Mouse (Mus musculus) bone marrow, adult 2 months (tissue): ENCODE results near the gene Proser1.

Source experiments
- CTCF ChIP-seq: fragments of 200-500 bp; IDR thresholded peaks from 2 replicates; pipeline ENCODE4 v1.5.1; 2011; ENCODE audit warnings: low read length, control low read depth; ENCODE audit not compliant: control insufficient read depth, insufficient read depth
- POLR2A ChIP-seq: fragments of 200-500 bp; IDR thresholded peaks from 2 replicates; pipeline ENCODE4 v1.6.1; 2011; ENCODE audit warnings: low read depth, mild to moderate bottlenecking, control low read depth, low read length, borderline replicate concordance; ENCODE audit not compliant: control insufficient read depth

DNA sequence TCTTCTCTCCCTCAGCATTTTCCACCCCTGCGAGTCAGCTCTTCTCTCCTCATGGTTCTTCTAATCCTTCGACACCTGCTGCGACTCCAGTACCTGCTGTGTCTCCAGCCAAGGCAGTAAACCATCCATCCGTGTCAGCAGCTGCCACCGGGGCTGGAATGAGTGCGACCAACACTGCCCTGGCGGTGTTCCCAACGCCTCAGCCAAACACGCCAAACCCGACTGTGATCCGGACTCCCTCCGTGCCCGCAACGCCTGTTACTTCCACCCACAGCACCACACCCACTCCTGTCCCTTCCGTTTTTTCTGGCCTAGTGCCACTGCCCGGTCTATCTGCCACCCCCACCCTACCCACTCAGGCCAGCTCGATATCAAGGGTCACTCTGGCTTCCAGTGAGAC is 14.0 kb downstream of the Proser1 start:
- no peak for TF ChIP-seq CTCF
- no peak for TF ChIP-seq POLR2A
